Mouse (Mus musculus): ENCODE data around the gene Edc3.
"Not testable (repeated sequence)": the region's sequence is repeated elsewhere in the genome, so short reads cannot be mapped to it uniquely, and the experiment has no call there.

The Edc3 gene

GRCm38 (mm10) chr9:57698466-57699150 is 9.7 kb upstream of the Edc3 start:
- no peak for DNase-seq (ENCODE audit: low read depth, low spot score)

- no peak for DNase-seq (ENCODE audit: low read depth, low spot score)
Observed at GRCm38 (mm10) chr9:57706496-57706895, 1.8 kb upstream of the Edc3 start.

GRCm38 (mm10) chr9:57708720-57709274 is 457 bp downstream of the Edc3 start:
- no peak for DNase-seq (ENCODE audit: low read depth, low spot score)

- not testable (repeated sequence) for DNase-seq (ENCODE audit: low read depth, low spot score)
Observed at GRCm38 (mm10) chr9:57710214-57710613, 1.9 kb downstream of the Edc3 start.

- DNase-seq (ENCODE audit: low read depth, low spot score): no peak
Observed at GRCm38 (mm10) chr9:57712194-57712593, 3.9 kb downstream of the Edc3 start.

GRCm38 (mm10) chr9:57718408-57718807 is 10.1 kb downstream of the Edc3 start:
- no peak for DNase-seq (ENCODE audit: low read depth, low spot score)

GRCm38 (mm10) chr9:57720736-57721135 is 12.4 kb downstream of the Edc3 start:
- DNase-seq (ENCODE audit: low read depth, low spot score): no peak

- no peak for DNase-seq (ENCODE audit: low read depth, low spot score)
Observed at GRCm38 (mm10) chr9:57722371-57722770, 14.0 kb downstream of the Edc3 start.

GRCm38 (mm10) chr9:57723315-57723715 is 15.0 kb downstream of the Edc3 start:
- DNase-seq (ENCODE audit: low read depth, low spot score): no peak

- no peak for DNase-seq (ENCODE audit: low read depth, low spot score)
Observed at GRCm38 (mm10) chr9:57723796-57724195, 15.5 kb downstream of the Edc3 start.

- no peak for DNase-seq (ENCODE audit: low read depth, low spot score)
Observed at GRCm38 (mm10) chr9:57724701-57725100, 16.4 kb downstream of the Edc3 start.

GRCm38 (mm10) chr9:57728312-57728711 is 20.0 kb downstream of the Edc3 start:
- DNase-seq (ENCODE audit: low read depth, low spot score): no peak

GRCm38 (mm10) chr9:57733606-57734005 is 25.3 kb downstream of the Edc3 start:
- no peak for DNase-seq (ENCODE audit: low read depth, low spot score)

GRCm38 (mm10) chr9:57739863-57740262 is 31.5 kb downstream of the Edc3 start:
- no peak for DNase-seq (ENCODE audit: low read depth, low spot score)

GRCm38 (mm10) chr9:57744462-57745091 is 36.2 kb downstream of the Edc3 start:
- DNase-seq (ENCODE audit: low read depth, low spot score): no peak

GRCm38 (mm10) chr9:57747067-57747466 is 38.7 kb downstream of the Edc3 start:
- no peak for DNase-seq (ENCODE audit: low read depth, low spot score)

GRCm38 (mm10) chr9:57748137-57748536 is 39.8 kb downstream of the Edc3 start:
- DNase-seq (ENCODE audit: low read depth, low spot score): no peak

- no peak for DNase-seq (ENCODE audit: low read depth, low spot score)
Observed at GRCm38 (mm10) chr9:57748831-57749230, 40.5 kb downstream of the Edc3 start.

- DNase-seq (ENCODE audit: low read depth, low spot score): no peak
Observed at GRCm38 (mm10) chr9:57750901-57751300, 42.6 kb downstream of the Edc3 start.

GRCm38 (mm10) chr9:57757578-57757977 is 49.2 kb downstream of the Edc3 start:
- no peak for DNase-seq (ENCODE audit: low read depth, low spot score)

- no peak for DNase-seq (ENCODE audit: low read depth, low spot score)
Observed at GRCm38 (mm10) chr9:57758528-57758927, 50.2 kb downstream of the Edc3 start.

- no peak for DNase-seq (ENCODE audit: low read depth, low spot score)
Observed at GRCm38 (mm10) chr9:57759289-57759688, 50.9 kb downstream of the Edc3 start.

Data from telencephalon, adult 2 months (tissue).